8 mouse cellular contexts compared by ENCODE assay signal in the genomic region with DNA sequence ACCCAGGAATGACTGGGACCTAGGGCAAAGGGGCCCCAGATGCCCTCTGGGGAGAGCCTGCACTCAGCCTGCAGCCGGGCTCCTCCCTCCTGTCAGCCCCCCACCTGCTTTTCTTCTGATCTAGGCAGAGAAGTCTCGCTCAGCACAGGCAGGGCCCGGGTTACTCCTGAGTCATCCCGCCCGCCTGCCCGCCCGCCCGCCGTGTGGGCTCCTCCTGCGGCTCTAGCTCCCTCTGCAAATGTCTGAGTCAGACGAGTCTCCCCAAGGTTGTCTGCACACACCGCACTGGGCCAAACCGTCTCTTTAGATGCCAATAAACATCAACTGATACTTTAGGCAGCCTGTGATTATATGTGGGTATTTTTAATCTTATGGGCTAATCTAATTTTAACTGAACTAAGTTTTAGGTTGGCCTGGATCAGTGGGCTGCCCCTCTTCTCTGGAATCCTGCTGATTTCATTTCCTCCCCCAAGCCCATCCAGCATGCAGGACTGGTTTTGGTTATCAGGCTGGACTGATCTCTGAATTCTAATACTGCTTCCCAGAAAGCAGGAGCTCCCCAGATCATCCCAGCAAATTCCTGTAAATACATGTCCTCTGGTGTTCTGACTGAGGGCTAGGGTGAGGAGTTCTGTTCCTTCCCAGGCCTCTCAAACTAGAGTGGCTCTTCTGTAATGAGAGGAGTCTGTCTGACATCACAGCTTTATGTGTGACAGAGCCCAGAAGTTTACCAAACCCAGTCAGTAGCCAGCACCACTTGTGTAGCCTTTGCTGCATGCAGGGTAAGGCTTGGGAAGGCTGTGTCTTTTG. TPM values are rescaled to one million over a fixed set of nuclear protein-coding genes. Genes with fewer than 3 reads are reported as not detected.
DNase-seq lines count a peak whose midpoint lies in the region; ATAC-seq and TF ChIP-seq lines count a peak whose summit lies in the region.

No protein-coding gene starts in this region.

- 20% methylated on average over 13 of the region's 13 CpGs for WGBS in lung, embryonic 15.5 days
- WGBS in lung, adult 2 months = 30% methylated on average over 13 of the region's 13 CpGs
- WGBS in liver, embryonic 16.5 days (ENCODE audit: insufficient replicate concordance) = 7% methylated on average over 13 of the region's 13 CpGs
- WGBS in stomach, embryonic 16.5 days = 13% methylated on average over 13 of the region's 13 CpGs

- H3K36me3 ChIP-seq in lung, embryonic 15.5 days = no peaks in the 10 kb centered on the region
- H3K36me3 ChIP-seq in liver, embryonic 16.5 days (ENCODE audit: control insufficient read depth, insufficient read depth) = no peaks in the 10 kb centered on the region
- H3K36me3 ChIP-seq in stomach, embryonic 16.5 days (ENCODE audit: control insufficient read depth, insufficient read depth, low read length) = peaks cover 4% of the 10 kb centered on the region; the same call in 1 of the 2 replicates

- H3K9ac ChIP-seq in lung, embryonic 15.5 days = no peak overlapping the region
- peak overlapping the region; percentile 46; the same call in 1 of the 2 replicates for H3K9ac ChIP-seq in liver, embryonic 16.5 days (ENCODE audit: low read depth, low read length)
- H3K9ac ChIP-seq in stomach, embryonic 16.5 days (ENCODE audit: low read length) = peak overlapping the region; percentile 58

- no peak for DNase-seq in lung, adult 2 months
- DNase-seq in T-cell, adult 2 months (ENCODE audit: low spot score) = peak; percentile 20
- DNase-seq in embryo, embryonic 10 days (ENCODE audit: low spot score) = peak; percentile 71
- DNase-seq in urinary bladder, postnatal 10 days (ENCODE audit: low spot score) = no peak

- no peak overlapping the region for H3K4me2 ChIP-seq in lung, embryonic 15.5 days
- peak overlapping the region; percentile 34 for H3K4me2 ChIP-seq in liver, embryonic 16.5 days (ENCODE audit: low read depth, low read length)
- H3K4me2 ChIP-seq in stomach, embryonic 16.5 days (ENCODE audit: low read depth, low read length) = peak overlapping the region; percentile 36

- no peaks in the 10 kb centered on the region for H3K27me3 ChIP-seq in lung, embryonic 15.5 days
- H3K27me3 ChIP-seq in liver, embryonic 16.5 days (ENCODE audit: control insufficient read depth, insufficient read depth, low read depth, low read length) = no peaks in the 10 kb centered on the region
- H3K27me3 ChIP-seq in stomach, embryonic 16.5 days (ENCODE audit: control insufficient read depth, insufficient read depth, low read length) = no peaks in the 10 kb centered on the region

- H3K4me1 ChIP-seq in lung, embryonic 15.5 days = peaks cover 53% of the 10 kb centered on the region
- peaks cover 11% of the 10 kb centered on the region for H3K4me1 ChIP-seq in lung, adult 2 months (ENCODE audit: control insufficient read depth, insufficient read depth, low read length)
- peaks cover 72% of the 10 kb centered on the region for H3K4me1 ChIP-seq in liver, embryonic 16.5 days (ENCODE audit: control insufficient read depth, low read depth, low read length)
- H3K4me1 ChIP-seq in stomach, embryonic 16.5 days (ENCODE audit: control insufficient read depth, insufficient read depth, low read length) = peaks cover 55% of the 10 kb centered on the region

- peak overlapping the region; percentile 38 for H3K27ac ChIP-seq in lung, embryonic 15.5 days
- H3K27ac ChIP-seq in liver, embryonic 16.5 days (ENCODE audit: low read length) = peak overlapping the region; percentile 29
- H3K27ac ChIP-seq in stomach, embryonic 16.5 days (ENCODE audit: low read length) = peak overlapping the region; percentile 90

- H3K9me3 ChIP-seq in lung, embryonic 15.5 days = no peaks in the 10 kb centered on the region
- no peaks in the 10 kb centered on the region for H3K9me3 ChIP-seq in liver, embryonic 16.5 days (replicated peaks; ENCODE audit: control insufficient read depth, low read length)
- no peaks in the 10 kb centered on the region for H3K9me3 ChIP-seq in stomach, embryonic 16.5 days (replicated peaks; ENCODE audit: control insufficient read depth, low read length)

- no peak for TF ChIP-seq CTCF in lung, adult 2 months (IDR thresholded peaks at IDR 0.05; ENCODE audit: insufficient read depth, low read length)

- H3K4me3 ChIP-seq in lung, embryonic 15.5 days = no peak overlapping the region
- no peak overlapping the region for H3K4me3 ChIP-seq in lung, adult 2 months (replicated peaks; ENCODE audit: extremely low read depth, low read depth, low read length)
- H3K4me3 ChIP-seq in liver, embryonic 16.5 days (ENCODE audit: low read depth, low read length) = no peak overlapping the region; the same call in 1 of the 2 replicates
- no peak overlapping the region; the same call in 1 of the 2 replicates for H3K4me3 ChIP-seq in stomach, embryonic 16.5 days (replicated peaks; ENCODE audit: low read length)

- no peak for TF ChIP-seq POLR2A in lung, adult 2 months (IDR thresholded peaks at IDR 0.05; ENCODE audit: borderline replicate concordance, extremely low read depth, low read depth, low read length)

- ATAC-seq in lung, embryonic 15.5 days (ENCODE audit: borderline replicate concordance, extremely low read depth, low FRiP score, low TSS enrichment) = peak; percentile 63
- ATAC-seq in granulocyte monocyte progenitor cell, adult 5-6 weeks (replicated peaks; ENCODE audit: poor library complexity, severe bottlenecking) = peak; percentile 61
- peak; percentile 84 for ATAC-seq in liver, embryonic 16.5 days (ENCODE audit: low read depth)
- peak; percentile 84 for ATAC-seq in stomach, embryonic 16.5 days (ENCODE audit: insufficient read depth, low FRiP score)

RNA-seq across cellular contexts. Expression of gene Slc9a1, which starts 8.9 kb away (rescaled TPM):
- polyA plus RNA-seq in lung, embryonic 15.5 days (2015; fragmentation: Nextera tagmentation; extraction: Ambion mirVana) = 7.6 and 8.3 TPM in 2 replicates
- 39.9 and 40.4 TPM in 2 replicates for polyA plus RNA-seq in lung, adult 2 months (2012; rRNA removed)
- total RNA-seq in granulocyte monocyte progenitor cell, adult 5-6 weeks (2014; fragmentation: Nextera tagmentation) = 17.4 and 22.1 TPM in 2 replicates
- 9.9 and 14.6 TPM in 2 replicates for total RNA-seq in granulocyte monocyte progenitor cell, adult 5-6 weeks (2017)
- polyA plus RNA-seq in liver, embryonic 16.5 days (2015; fragmentation: Nextera tagmentation; extraction: Ambion mirVana) = 2.9 and 3.3 TPM in 2 replicates
- 10.1 and 10.7 TPM in 2 replicates for polyA plus RNA-seq in stomach, embryonic 16.5 days (2015; fragmentation: Nextera tagmentation; extraction: Ambion mirVana)

RNA-seq across cellular contexts. Expression of gene Wdtc1, which starts 25.2 kb away (rescaled TPM):
- polyA plus RNA-seq in lung, embryonic 15.5 days (2015; fragmentation: Nextera tagmentation; extraction: Ambion mirVana) = 10.8 and 11.2 TPM in 2 replicates
- 49.1 and 50.3 TPM in 2 replicates for polyA plus RNA-seq in lung, adult 2 months (2012; rRNA removed)
- 10.2 and 10.7 TPM in 2 replicates for total RNA-seq in granulocyte monocyte progenitor cell, adult 5-6 weeks (2014; fragmentation: Nextera tagmentation)
- total RNA-seq in granulocyte monocyte progenitor cell, adult 5-6 weeks (2017) = 7.2 and 9.1 TPM in 2 replicates
- 6.2 and 8.1 TPM in 2 replicates for polyA plus RNA-seq in liver, embryonic 16.5 days (2015; fragmentation: Nextera tagmentation; extraction: Ambion mirVana)
- 12.9 and 14.8 TPM in 2 replicates for polyA plus RNA-seq in stomach, embryonic 16.5 days (2015; fragmentation: Nextera tagmentation; extraction: Ambion mirVana)

Comparison
In these comparisons a context has a peak if more than half of its experiments do, and no peak if none do; other contexts are left out.
1. H3K27ac ChIP-seq: peak in every context shown above with its lines; median percentile 90 in stomach, embryonic 16.5 days; 38 in lung, embryonic 15.5 days; 29 in liver, embryonic 16.5 days.
2. DNase-seq: peak in T-cell, adult 2 months (single experiment) and embryo, embryonic 10 days (single experiment); none in lung, adult 2 months (single experiment) and urinary bladder, postnatal 10 days (single experiment).
3. Peak in every context shown above with its lines, with median percentiles within 50 percentile points of each other: ATAC-seq.